Mouse (Mus musculus): ENCODE measurements around the gene Kcnt1.
"Not testable (repeated sequence)": the region's sequence is repeated elsewhere in the genome, so short reads cannot be mapped to it uniquely, and the experiment has no call there.

Gene Kcnt1

DNA sequence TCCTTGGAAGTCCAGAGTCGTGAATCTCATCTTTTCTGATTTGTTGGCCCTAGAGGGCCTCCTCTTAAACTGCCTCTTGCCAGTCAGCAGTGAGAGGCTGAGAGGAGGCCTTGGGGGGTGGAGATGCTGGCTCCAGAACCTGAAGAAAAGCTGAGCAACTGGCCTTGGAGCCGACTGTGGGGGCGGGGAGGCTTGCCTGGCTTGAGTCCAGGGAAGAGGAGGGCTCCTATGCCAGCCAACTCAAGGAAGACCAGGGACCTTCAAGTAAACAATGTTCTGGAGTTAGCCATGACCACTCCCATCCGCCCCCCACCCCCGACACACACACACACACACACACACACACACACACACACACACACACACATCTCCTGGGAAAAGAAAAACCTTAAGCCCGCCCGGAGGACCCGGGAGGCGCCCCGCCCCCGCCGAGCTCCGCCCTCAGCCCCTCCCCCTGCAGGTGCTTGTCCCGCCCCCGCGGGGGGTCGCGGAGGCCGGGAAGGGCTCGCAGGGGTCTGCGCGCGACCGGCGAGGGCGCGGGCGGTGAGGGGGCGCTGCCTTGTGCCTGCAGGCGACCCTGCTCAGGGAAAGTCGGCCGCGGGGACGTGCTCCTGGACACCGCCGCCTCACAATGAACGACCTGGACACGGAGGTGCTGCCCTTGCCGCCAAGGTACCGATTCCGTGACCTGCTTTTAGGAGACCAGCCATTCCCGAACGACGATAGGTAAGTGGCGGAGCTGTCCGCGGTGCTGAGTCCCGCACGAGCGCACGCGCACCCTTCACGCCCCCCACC lies at the start of gene Kcnt1:
Gene Kcnt1, plus strand, starts transcription at position 398 of the 795 bp plus-strand sequence.
- DNase-seq = peak; percentile 22

DNA sequence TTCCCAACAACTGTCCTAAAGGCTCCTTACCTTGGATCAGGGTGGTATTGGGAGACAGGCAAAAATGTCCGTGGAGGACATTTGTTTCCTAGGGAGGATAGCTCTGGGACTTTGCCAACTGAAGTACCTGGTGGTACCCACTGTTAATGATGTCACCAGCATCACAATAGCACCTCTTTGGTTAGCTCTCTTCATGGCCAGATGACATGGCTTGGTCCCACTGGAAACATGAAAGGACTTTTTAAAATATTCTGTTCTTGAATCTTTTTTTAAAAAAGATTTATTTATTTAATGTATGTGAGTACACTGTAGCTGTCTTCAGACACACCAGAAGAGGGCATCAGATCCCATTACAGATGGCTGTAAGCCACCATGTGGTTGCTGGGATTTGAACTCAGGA lies 47.8 kb upstream of the Kcnt1 start, which contains the start of gene Glt6d1:
Gene Glt6d1, minus strand, starts transcription at position 101 of the 400 bp plus-strand sequence.
- not testable (repeated sequence) for DNase-seq

GRCm38 (mm10) chr2:25822806-25823205 lies 40.7 kb upstream of the Kcnt1 start, which contains the start of gene Lcn9:
Gene Lcn9, plus strand, starts transcription at chr2:25823153.
- DNase-seq = no peak

GRCm38 (mm10) chr2:25824751-25825150 lies 38.8 kb upstream of the Kcnt1 start:
- DNase-seq = no peak

DNA sequence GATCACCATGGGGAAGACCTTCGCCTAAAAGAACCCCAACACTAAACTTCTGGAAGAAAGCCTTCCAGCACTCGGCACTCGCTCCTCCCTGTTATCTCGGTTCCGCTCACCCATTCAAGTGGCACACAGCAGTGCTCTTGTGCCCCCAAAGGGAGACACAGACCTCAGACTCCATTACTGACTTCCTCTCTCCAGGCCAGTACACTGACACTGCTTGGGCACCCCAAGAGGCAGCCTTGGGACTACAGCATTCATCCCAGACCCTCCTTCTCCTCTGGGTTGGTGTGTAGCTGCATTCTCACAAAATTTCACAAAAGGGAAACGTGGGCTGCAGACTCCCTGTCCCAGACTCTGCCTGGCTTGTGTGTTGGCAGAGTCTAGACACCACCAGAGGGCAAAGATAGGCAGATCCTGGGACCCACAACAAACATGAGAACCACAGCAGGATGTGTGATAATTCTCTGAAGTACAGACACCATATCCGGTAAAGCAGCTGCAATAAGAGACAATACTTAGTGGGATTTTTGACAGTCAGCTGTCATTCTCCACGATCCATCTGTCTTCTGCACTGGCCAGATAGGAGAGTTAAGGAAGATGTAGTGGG lies 35.1 kb upstream of the Kcnt1 start:
- no peak for DNase-seq

GRCm38 (mm10) chr2:25830786-25831185 lies 32.7 kb upstream of the Kcnt1 start:
- no peak for DNase-seq

GRCm38 (mm10) chr2:25836291-25836690 lies 27.2 kb upstream of the Kcnt1 start:
- DNase-seq = peak; percentile 72

DNA sequence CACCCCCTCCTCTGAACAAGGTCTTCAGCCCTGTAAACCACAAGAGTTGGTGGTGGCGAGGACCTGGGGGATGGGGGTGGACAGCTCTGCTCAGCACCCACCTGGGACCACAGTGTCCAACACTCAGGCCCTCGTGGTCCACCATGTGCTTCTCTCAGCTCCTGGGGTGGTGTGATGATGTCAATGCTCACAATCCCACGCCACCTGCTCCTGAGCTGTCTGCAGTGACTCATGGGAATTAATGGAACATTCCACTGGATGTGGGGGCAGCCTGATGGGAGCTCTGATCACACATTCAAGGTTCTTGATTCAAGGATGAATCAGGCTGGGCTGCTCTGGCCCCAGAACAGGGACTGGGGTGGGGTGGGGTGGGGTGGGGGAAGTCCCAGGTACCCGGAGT lies 21.4 kb upstream of the Kcnt1 start:
- no peak for DNase-seq

DNA sequence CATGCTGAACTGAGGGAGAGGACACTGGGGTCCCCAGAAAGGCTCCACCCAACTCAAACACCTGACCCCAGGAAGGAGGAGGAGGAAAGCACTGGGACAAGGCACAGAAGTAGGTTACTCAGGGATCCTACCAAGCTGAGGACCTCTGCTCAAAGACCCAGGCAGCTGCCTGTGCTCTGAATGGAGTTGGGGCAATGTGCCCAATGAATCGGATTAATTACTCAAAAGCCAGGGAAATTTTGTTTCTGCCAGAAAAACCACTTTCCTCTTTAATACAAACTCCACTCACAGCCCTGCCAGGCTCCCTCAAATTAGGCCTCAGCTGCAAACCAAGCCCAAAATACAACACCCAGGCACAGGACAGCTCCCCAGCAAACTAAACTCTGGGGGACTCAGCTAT lies 20.8 kb upstream of the Kcnt1 start:
- DNase-seq = no peak

DNA sequence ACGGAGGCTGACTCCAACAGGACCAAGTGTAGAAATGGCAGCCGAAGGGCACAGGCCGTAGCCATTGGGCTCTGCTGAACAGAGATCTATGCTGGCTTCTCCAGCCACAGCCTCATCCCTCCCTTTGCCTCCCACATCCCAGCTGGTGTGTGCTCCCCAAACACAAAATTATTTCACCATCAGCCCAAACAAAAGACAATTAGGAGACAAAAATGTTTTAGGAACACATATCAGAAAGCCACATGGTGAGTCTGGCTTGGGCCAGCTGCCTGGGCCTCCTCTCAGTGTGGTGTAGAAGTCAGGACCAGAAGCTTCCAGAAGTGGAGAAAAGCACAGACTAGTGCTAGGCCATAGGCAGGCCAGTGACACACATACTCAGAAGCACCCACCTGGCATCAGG lies 19.4 kb upstream of the Kcnt1 start:
- no peak for DNase-seq

GRCm38 (mm10) chr2:25846516-25846915 lies 17.0 kb upstream of the Kcnt1 start:
- DNase-seq = no peak

DNA sequence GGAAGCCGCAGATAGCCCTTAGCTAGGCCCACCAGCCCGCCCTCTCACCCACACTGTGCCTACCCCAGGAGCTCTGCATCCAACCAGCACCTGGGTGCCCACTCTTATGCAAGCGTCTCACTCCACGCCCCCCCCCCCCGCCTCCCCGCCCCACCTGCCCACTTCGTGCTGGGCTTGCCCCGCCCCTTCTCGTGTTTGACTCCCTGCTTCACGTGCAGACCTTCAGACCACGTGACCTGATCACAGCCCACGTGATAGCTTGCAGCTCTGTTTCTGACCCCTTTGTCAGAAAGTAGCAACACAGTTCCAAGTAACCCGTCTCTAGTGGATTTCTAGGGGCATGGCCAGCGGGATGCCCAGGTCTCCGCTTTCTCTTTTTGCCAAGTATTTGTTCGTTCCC lies 16.3 kb upstream of the Kcnt1 start, which contains the start of gene Sohlh1:
Gene Sohlh1, minus strand, starts transcription at position 23 of the 400 bp plus-strand sequence.
- no peak for DNase-seq

GRCm38 (mm10) chr2:25850330-25850729 lies 13.2 kb upstream of the Kcnt1 start:
- DNase-seq = peak; percentile 31

- peak; percentile 40 for DNase-seq
These were observed 10.9 kb upstream of the Kcnt1 start for GRCm38 (mm10) chr2:25852626-25853025.

DNA sequence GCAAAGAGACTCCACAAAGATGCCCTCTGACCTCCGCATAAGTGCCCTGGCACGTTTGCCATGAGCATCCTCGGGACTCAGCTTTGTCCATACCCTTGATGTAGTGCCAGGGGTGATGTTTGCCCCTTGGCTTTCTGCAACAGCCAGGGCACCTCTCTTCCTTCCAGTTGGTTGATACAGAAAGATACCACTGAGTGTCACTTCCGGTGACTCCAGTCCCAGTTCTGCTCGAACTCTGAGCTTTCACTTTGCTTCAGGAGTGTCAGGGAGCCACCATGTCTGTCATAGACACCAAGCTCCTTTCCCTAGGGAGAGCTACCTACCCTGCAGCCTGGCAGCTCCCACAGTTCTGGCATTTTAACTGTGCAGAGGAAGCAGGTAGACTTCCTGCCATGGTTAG lies 9.5 kb upstream of the Kcnt1 start:
- DNase-seq = no peak

GRCm38 (mm10) chr2:25859891-25860290 lies 3.6 kb upstream of the Kcnt1 start:
- no peak for DNase-seq

DNA sequence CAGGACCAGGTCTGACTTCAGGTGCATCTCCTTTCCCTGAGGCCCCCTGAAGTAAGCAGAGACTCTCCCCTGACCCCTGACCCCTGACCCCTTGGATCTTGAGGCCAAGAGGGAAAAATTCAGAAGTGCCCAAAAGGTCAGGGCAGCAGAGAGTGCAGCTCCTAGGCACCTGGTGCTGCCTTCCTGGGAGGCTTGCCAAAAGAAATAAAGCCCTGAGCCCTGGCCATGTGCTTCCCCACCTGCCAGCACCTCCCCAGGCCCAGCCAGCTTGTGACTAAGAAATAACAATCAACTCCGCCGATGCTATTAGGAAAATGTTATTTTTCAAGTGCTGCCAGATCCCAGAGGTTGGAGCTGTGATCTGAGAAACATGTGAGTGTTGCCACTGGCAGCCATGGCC lies 1.5 kb upstream of the Kcnt1 start:
- DNase-seq = no peak

- DNase-seq = peak; percentile 23
These were observed 751 bp upstream of the Kcnt1 start for GRCm38 (mm10) chr2:25862696-25863270.

- no peak for DNase-seq
These were observed 696 bp downstream of the Kcnt1 start for GRCm38 (mm10) chr2:25864230-25864629.

- DNase-seq = peak; percentile 67
These were observed 1.9 kb downstream of the Kcnt1 start for GRCm38 (mm10) chr2:25865412-25865811.

DNA sequence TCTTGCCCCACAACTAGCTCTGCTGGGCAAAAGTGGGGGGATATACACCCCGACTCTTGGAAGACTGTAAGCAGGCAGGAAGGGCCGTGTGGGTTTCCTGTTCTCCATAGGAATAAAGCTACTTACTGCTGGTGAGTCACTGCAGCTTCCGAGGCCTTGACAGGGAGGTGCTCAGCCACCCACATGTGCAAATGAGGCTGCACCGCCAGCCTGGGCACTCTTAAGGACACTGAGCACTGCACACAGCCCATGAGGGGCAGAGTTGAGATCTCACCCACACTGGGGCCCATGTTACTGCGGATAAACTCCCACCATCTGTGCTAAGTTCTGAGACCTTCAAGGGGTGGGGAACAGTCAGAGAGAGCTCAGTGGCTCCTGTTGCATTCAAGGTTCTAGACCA lies 3.1 kb downstream of the Kcnt1 start:
- DNase-seq = peak; percentile 35

- no peak for DNase-seq
These were observed 13.8 kb downstream of the Kcnt1 start for GRCm38 (mm10) chr2:25877250-25877735.

DNA sequence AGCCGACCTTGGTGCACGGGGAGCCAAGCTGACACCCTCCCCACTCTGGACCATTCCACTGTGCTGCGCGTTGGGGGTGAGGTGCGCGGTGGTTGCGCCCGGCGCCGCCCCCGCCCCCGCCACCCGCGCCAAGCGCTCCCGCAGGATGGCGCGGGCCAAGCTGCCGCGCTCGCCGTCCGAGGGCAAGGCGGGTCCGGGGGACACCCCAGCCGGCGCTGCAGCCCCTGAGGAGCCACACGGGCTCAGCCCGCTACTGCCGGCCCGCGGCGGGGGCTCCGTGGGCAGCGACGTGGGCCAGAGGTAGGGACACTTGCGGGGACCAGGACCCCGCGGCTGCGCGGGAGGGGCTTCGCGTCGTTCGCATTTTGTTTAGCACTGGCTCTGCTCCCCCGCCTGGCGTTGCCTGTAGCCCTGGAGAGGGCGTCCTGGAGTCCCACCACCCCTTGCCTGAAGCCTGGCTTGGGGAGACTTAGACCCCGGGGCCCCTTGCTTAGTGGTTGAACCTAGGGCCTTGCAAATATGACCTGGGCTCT lies 14.3 kb downstream of the Kcnt1 start:
- peak; percentile 59 for DNase-seq

Measured in right cerebral cortex, postnatal 25 days (tissue).